Mouse (Mus musculus) lung, postnatal 0 days (tissue): Measurements from ENCODE around the gene Ppm1l. TPM values are rescaled to one million over a fixed set of nuclear protein-coding genes. Genes with fewer than 3 reads are reported as not detected.

ENCODE experiments used
- ATAC-seq: fragments of 200-750 bp; cut with Nextera tagmentation; 2 replicates; pipeline ENCODE4 v1.8.0; 2017; ENCODE audit warnings: moderate library complexity
- DNase-seq: peaks from one replicate; pipeline ENCODE4 v3.0.0-alpha.2; 2016; ENCODE audit warnings: low spot score
- H3K27ac ChIP-seq: fragments of 300-500 bp; sonication (generic); 2 replicates; pipeline ENCODE4 v1.5.1; 2014; ENCODE audit warnings: antibody characterized with exemption, mild to moderate bottlenecking, low read length, mixed read lengths
- H3K27me3 ChIP-seq: fragments of 300-500 bp; sonication (generic); replicated peaks from 2 replicates; pipeline ENCODE4 v1.6.1; 2014; ENCODE audit warnings: low read length, mixed read lengths; ENCODE audit not compliant: insufficient read depth
- H3K36me3 ChIP-seq: fragments of 300-500 bp; sonication (generic); 2 replicates; pipeline ENCODE4 v1.6.1; 2014; ENCODE audit warnings: low read length, mixed read lengths; ENCODE audit not compliant: insufficient read depth
- H3K4me1 ChIP-seq: fragments of 300-500 bp; sonication (generic); 2 replicates; pipeline ENCODE4 v1.6.1; 2014; ENCODE audit warnings: antibody characterized with exemption, low read depth, low read length, mixed read lengths; ENCODE audit not compliant: insufficient read depth
- H3K4me2 ChIP-seq: fragments of 300-500 bp; sonication (generic); replicated peaks from 2 replicates; pipeline ENCODE4 v1.6.1; 2014; ENCODE audit warnings: low read depth, mild to moderate bottlenecking, low read length, moderate library complexity, mixed read lengths
- H3K4me3 ChIP-seq: fragments of 300-500 bp; sonication (generic); 2 replicates; pipeline ENCODE4 v1.5.1; 2014; ENCODE audit warnings: low read depth, low read length
- H3K9ac ChIP-seq: fragments of 300-500 bp; sonication (generic); replicated peaks from 2 replicates; pipeline ENCODE4 v1.6.1; 2014; ENCODE audit warnings: low read depth, mild to moderate bottlenecking
- H3K9me3 ChIP-seq: fragments of 300-500 bp; sonication (generic); 2 replicates; pipeline ENCODE4 v1.6.1; 2016; ENCODE audit warnings: low read length, mixed read lengths
- CTCF ChIP-seq: IDR thresholded peaks from 2 replicates; pipeline ENCODE4 v1.5.1; 2016; ENCODE audit warnings: antibody characterized with exemption, mild to moderate bottlenecking
- EP300 ChIP-seq: IDR thresholded peaks from 2 replicates; pipeline ENCODE4 v1.6.1; 2016; ENCODE audit warnings: antibody characterized with exemption, mild to moderate bottlenecking, control low read depth
- WGBS: fragments of 180-500 bp; shearing (Covaris S2); extraction: QIAGEN DNeasy Blood & Tissue Kit; methylation state at CpG from one replicate; pipeline ENCODE4 v1.1.7; 2014; 5-methylcytosine and 5-hydroxymethylcytosine counted together
- polyA plus RNA-seq: library from polyadenylated mRNA; unstranded; fragments of >200 nt; fragmentation: Nextera tagmentation; extraction: Ambion mirVana; gene quantifications from 2 replicates; pipeline ENCODE4 v1.2.1, GENCODE M21; 2015

Gene Ppm1l
- polyA plus RNA-seq, 1 experiment from 2014 or later, result 5.8 TPM

DNA sequence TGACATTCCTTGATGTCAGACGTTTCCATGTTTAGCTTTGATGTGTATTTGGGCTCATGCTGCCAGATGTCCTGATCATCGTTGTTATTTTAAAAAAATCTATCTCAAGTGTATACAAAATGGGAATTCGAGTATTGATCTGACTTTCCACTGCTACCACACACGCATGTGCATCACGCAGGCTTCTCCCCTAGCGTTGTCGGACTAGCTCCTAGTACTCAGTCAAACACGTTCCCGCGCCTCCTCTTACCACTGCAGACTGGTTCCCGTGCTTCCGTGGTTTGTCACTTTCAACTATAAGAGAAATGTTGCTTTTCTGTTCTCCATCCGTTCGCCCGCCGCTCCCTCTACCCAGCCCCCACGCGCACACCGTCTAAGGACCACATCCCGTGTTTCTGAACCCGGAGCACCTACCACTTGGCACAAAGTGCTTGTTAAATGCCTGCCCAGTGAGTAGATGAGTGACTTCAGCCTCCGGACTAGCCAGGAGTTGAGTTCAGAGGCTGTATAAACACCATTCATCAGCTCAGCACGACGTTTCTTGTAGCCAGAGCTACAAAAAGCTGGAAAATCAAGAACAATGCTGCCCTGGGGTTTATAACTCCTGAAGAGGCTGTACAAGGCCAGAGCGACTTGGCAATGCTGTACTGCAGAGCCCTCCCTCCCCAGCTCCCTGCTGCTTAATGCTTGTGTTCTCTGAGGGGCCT, 219.4 kb downstream of the Ppm1l start:
- Histone ChIP-seq H3K4me3 (no peak overlapping the region), H3K27ac (no peak overlapping the region), H3K4me1 (no peaks in the 10 kb centered on the region), H3K36me3 (no peaks in the 10 kb centered on the region), H3K9ac (no peak overlapping the region), H3K27me3 (no peaks in the 10 kb centered on the region), H3K4me2 (peak overlapping the region; percentile 4; the same call in 1 of the 2 replicates), H3K9me3 (no peaks in the 10 kb centered on the region)
- DNase-seq (peak; percentile 32), ATAC-seq (peak; percentile 49)
- TF ChIP-seq EP300, result no peak
- TF ChIP-seq CTCF, result no peak
- 36% methylated on average over 25 of the region's 25 CpGs for WGBS

- TF ChIP-seq CTCF (no peak), EP300 (peak; percentile 89)
- no peaks in the 10 kb centered on the region for H3K36me3 ChIP-seq
- 55% methylated on average over 8 of the region's 8 CpGs for WGBS
- H3K4me3 ChIP-seq, result no peak overlapping the region
- H3K27me3 ChIP-seq, result no peaks in the 10 kb centered on the region
- no peak overlapping the region for H3K4me2 ChIP-seq
- no peak overlapping the region for H3K27ac ChIP-seq
- no peaks in the 10 kb centered on the region for H3K9me3 ChIP-seq
- no peaks in the 10 kb centered on the region for H3K4me1 ChIP-seq
- DNase-seq (peak; percentile 64), ATAC-seq (peak; percentile 88)
- H3K9ac ChIP-seq, result no peak overlapping the region
Measured at GRCm38 (mm10) chr3:69542962-69543361, 226.3 kb downstream of the Ppm1l start.

GRCm38 (mm10) chr3:69543730-69544129, 227.1 kb downstream of the Ppm1l start:
- no peak overlapping the region for H3K4me3 ChIP-seq
- DNase-seq (peak; percentile 44), ATAC-seq (peak; percentile 31; the same call in 1 of the 2 replicates)
- H3K36me3 ChIP-seq, result no peaks in the 10 kb centered on the region
- WGBS, result 60% methylated on average over 1 of the region's 1 CpGs
- no peak overlapping the region for H3K9ac ChIP-seq
- no peaks in the 10 kb centered on the region for H3K4me1 ChIP-seq
- no peak overlapping the region for H3K4me2 ChIP-seq
- no peak overlapping the region for H3K27ac ChIP-seq
- TF ChIP-seq EP300, result no peak
- no peak for TF ChIP-seq CTCF
- no peaks in the 10 kb centered on the region for H3K9me3 ChIP-seq
- H3K27me3 ChIP-seq, result no peaks in the 10 kb centered on the region

- no peak overlapping the region for H3K4me2 ChIP-seq
- ATAC-seq (peak; percentile 9; the same call in 1 of the 2 replicates), DNase-seq (no peak)
- no peak overlapping the region for H3K9ac ChIP-seq
- H3K36me3 ChIP-seq, result no peaks in the 10 kb centered on the region
- no peaks in the 10 kb centered on the region for H3K27me3 ChIP-seq
- H3K4me3 ChIP-seq, result no peak overlapping the region
- H3K27ac ChIP-seq, result no peak overlapping the region
- no peaks in the 10 kb centered on the region for H3K4me1 ChIP-seq
- WGBS, result 69% methylated on average over 5 of the region's 5 CpGs
- TF ChIP-seq CTCF, result no peak
- no peak for TF ChIP-seq EP300
- no peaks in the 10 kb centered on the region for H3K9me3 ChIP-seq
Measured at GRCm38 (mm10) chr3:69545017-69545416, 228.4 kb downstream of the Ppm1l start.

DNA sequence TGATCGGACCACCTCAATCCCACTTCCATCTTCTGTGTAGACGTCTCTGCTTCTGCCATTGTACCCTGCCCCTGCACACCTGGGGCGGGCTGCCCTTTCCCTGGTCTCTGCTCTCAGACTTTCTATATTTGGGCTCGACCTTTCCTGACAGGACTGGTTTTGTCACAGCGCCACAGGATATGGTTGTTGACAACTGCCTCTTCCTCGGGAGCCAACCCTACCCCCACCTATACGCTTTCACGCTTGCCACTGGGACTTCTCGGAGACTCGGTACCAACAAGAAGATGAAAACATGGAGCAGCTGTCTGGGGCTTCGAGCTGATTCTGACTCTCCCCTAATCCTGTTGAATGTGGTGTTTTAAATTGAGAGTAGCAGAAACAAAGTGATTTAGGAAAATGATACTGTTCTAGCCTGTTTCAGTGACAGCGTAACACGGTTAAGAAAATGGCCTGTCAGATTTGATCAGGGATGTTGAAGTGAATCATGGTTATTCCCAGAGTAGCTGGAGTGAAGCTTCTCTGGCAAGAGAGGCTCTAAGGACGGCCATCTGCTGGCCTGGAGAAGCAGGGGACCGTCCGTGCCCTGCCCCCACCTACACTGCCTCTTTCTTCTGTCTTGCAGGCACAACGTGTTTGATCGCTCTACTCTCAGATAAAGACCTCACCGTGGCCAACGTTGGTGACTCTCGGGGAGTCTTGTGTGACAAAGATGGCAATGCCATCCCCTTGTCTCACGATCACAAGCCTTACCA, 232.2 kb downstream of the Ppm1l start:
- Histone ChIP-seq H3K4me1 (no peaks in the 10 kb centered on the region), H3K9ac (no peak overlapping the region), H3K4me2 (no peak overlapping the region), H3K27me3 (no peaks in the 10 kb centered on the region), H3K4me3 (no peak overlapping the region), H3K9me3 (no peaks in the 10 kb centered on the region), H3K36me3 (no peaks in the 10 kb centered on the region), H3K27ac (no peak overlapping the region)
- 60% methylated on average over 22 of the region's 22 CpGs for WGBS
- ATAC-seq (peak; percentile 33), DNase-seq (no peak)
- no peak for TF ChIP-seq CTCF
- no peak for TF ChIP-seq EP300

GRCm38 (mm10) chr3:69549602-69550001, 232.9 kb downstream of the Ppm1l start:
- ATAC-seq, result no peak
- H3K9me3 ChIP-seq, result no peaks in the 10 kb centered on the region
- 74% methylated on average over 4 of the region's 4 CpGs for WGBS

More at GRCm38 (mm10) chr3:69549602-69550001, 232.9 kb downstream of the Ppm1l start:
- no peaks in the 10 kb centered on the region for H3K4me1 ChIP-seq
- H3K9ac ChIP-seq, result no peak overlapping the region
- H3K4me3 ChIP-seq, result no peak overlapping the region
- TF ChIP-seq EP300 (no peak), CTCF (no peak)
- H3K27me3 ChIP-seq, result no peaks in the 10 kb centered on the region
- no peak overlapping the region for H3K27ac ChIP-seq
- DNase-seq, result no peak
- H3K4me2 ChIP-seq, result no peak overlapping the region
- H3K36me3 ChIP-seq, result no peaks in the 10 kb centered on the region
